Mouse (Mus musculus) heart, embryonic 13.5 days (tissue): Measurements from ENCODE around the gene Slc22a7. TPM values are rescaled to one million over a fixed set of nuclear protein-coding genes. Genes with fewer than 3 reads are reported as not detected.

Experiments used
- ATAC-seq: fragments of 200-750 bp; cut with Nextera tagmentation; 2 replicates; pipeline ENCODE4 v1.8.0; 2017; ENCODE audit warnings: moderate TSS enrichment; ENCODE audit not compliant: insufficient number of reproducible peaks, low FRiP score, low TSS enrichment; ENCODE audit errors: extremely low read depth
- H3K27ac ChIP-seq: fragments of 300-500 bp; sonication (generic); replicated peaks from 2 replicates; pipeline ENCODE4 v1.5.1; 2015; ENCODE audit warnings: moderate library complexity, mild to moderate bottlenecking, inconsistent platforms
- H3K27me3 ChIP-seq: fragments of 300-500 bp; sonication (generic); replicated peaks from 2 replicates; pipeline ENCODE4 v1.6.1; 2015; ENCODE audit warnings: mild to moderate bottlenecking, inconsistent platforms
- H3K36me3 ChIP-seq: fragments of 300-500 bp; sonication (generic); 2 replicates; pipeline ENCODE4 v1.6.1; 2015; ENCODE audit warnings: mild to moderate bottlenecking, inconsistent platforms
- H3K4me1 ChIP-seq: fragments of 300-500 bp; sonication (generic); 2 replicates; pipeline ENCODE4 v1.6.1; 2015; ENCODE audit warnings: inconsistent platforms
- H3K4me2 ChIP-seq: fragments of 300-500 bp; sonication (generic); 2 replicates; pipeline ENCODE4 v1.6.1; 2015; ENCODE audit warnings: inconsistent platforms, mild to moderate bottlenecking, moderate library complexity
- H3K4me3 ChIP-seq: fragments of 300-500 bp; sonication (generic); 2 replicates; pipeline ENCODE4 v1.5.1; 2015; ENCODE audit warnings: moderate library complexity, mild to moderate bottlenecking, inconsistent platforms
- H3K9ac ChIP-seq: fragments of 300-500 bp; sonication (generic); 2 replicates; pipeline ENCODE4 v1.6.1; 2015; ENCODE audit warnings: inconsistent platforms, mild to moderate bottlenecking, moderate library complexity
- H3K9me3 ChIP-seq: fragments of 300-500 bp; sonication (generic); 2 replicates; pipeline ENCODE4 v1.6.1; 2016; ENCODE audit warnings: inconsistent platforms
- WGBS: fragments of 180-500 bp; shearing (Covaris S2); methylation state at CpG from one replicate; pipeline ENCODE4 v1.1.7; 2015; ENCODE audit warnings: mixed read lengths; 5-methylcytosine and 5-hydroxymethylcytosine counted together
- polyA plus RNA-seq: library from polyadenylated mRNA; unstranded; fragments of >200 nt; fragmentation: Nextera tagmentation; extraction: Ambion mirVana; gene quantifications from 2 replicates; pipeline ENCODE4 v1.2.1, GENCODE M21; 2015

Gene Slc22a7
- polyA plus RNA-seq, 1 experiment from 2014 or later, result not detected

- peaks cover 92% of the 10 kb centered on the region for H3K27me3 ChIP-seq
- peak overlapping the region; percentile 74 for H3K27ac ChIP-seq
- 17% methylated on average over 3 of the region's 3 CpGs for WGBS
- H3K36me3 ChIP-seq, result no peaks in the 10 kb centered on the region
- H3K4me1 ChIP-seq, result peaks cover 60% of the 10 kb centered on the region
- H3K9me3 ChIP-seq, result no peaks in the 10 kb centered on the region
- no peak overlapping the region for H3K9ac ChIP-seq
- peak; percentile 22; the same call in 1 of the 2 replicates for ATAC-seq
- H3K4me3 ChIP-seq, result no peak overlapping the region
- peak overlapping the region; percentile 37 for H3K4me2 ChIP-seq
These were observed 20.2 kb upstream of the Slc22a7 start for GRCm38 (mm10) chr17:46458439-46458838.

- Histone ChIP-seq H3K4me3 (no peak overlapping the region), H3K27me3 (peaks cover 93% of the 10 kb centered on the region), H3K36me3 (no peaks in the 10 kb centered on the region), H3K9ac (no peak overlapping the region), H3K9me3 (no peaks in the 10 kb centered on the region), H3K4me1 (peaks cover 63% of the 10 kb centered on the region), H3K27ac (peak overlapping the region; percentile 74), H3K4me2 (peak overlapping the region; percentile 37; the same call in 1 of the 2 replicates)
- no peak for ATAC-seq
- WGBS, result 12% methylated on average over 10 of the region's 10 CpGs
These were observed 19.5 kb upstream of the Slc22a7 start for GRCm38 (mm10) chr17:46457791-46458190.

- H3K4me2 ChIP-seq, result peak overlapping the region; percentile 86
- H3K4me3 ChIP-seq, result peak overlapping the region; percentile 55
- WGBS, result 1% methylated on average over 33 of the region's 33 CpGs
- peaks cover 44% of the 10 kb centered on the region for H3K4me1 ChIP-seq
- no peaks in the 10 kb centered on the region for H3K36me3 ChIP-seq
- no peaks in the 10 kb centered on the region for H3K9me3 ChIP-seq
- H3K27ac ChIP-seq, result no peak overlapping the region
- no peak for ATAC-seq
- H3K27me3 ChIP-seq, result peaks cover 92% of the 10 kb centered on the region
- H3K9ac ChIP-seq, result peak overlapping the region; percentile 76
These were observed 16.9 kb upstream of the Slc22a7 start for GRCm38 (mm10) chr17:46455110-46455691.

GRCm38 (mm10) chr17:46454539-46454938 lies 16.3 kb upstream of the Slc22a7 start:
- H3K27ac ChIP-seq, result no peak overlapping the region
- peak overlapping the region; percentile 86 for H3K4me2 ChIP-seq
- no peaks in the 10 kb centered on the region for H3K9me3 ChIP-seq
- H3K9ac ChIP-seq, result peak overlapping the region; percentile 76
- peaks cover 92% of the 10 kb centered on the region for H3K27me3 ChIP-seq
- ATAC-seq, result no peak
- peaks cover 43% of the 10 kb centered on the region for H3K4me1 ChIP-seq
- H3K4me3 ChIP-seq, result peak overlapping the region; percentile 55
- 2% methylated on average over 9 of the region's 9 CpGs for WGBS
- H3K36me3 ChIP-seq, result no peaks in the 10 kb centered on the region

GRCm38 (mm10) chr17:46453970-46454411 lies 15.7 kb upstream of the Slc22a7 start:
- ATAC-seq, result no peak
- H3K4me3 ChIP-seq, result peak overlapping the region; percentile 55
- peak overlapping the region; percentile 86 for H3K4me2 ChIP-seq
- H3K27me3 ChIP-seq, result peaks cover 91% of the 10 kb centered on the region
- H3K9me3 ChIP-seq, result no peaks in the 10 kb centered on the region
- peaks cover 41% of the 10 kb centered on the region for H3K4me1 ChIP-seq
- H3K27ac ChIP-seq, result no peak overlapping the region
- H3K9ac ChIP-seq, result peak overlapping the region; percentile 76
- no peaks in the 10 kb centered on the region for H3K36me3 ChIP-seq
- WGBS, result 2% methylated on average over 26 of the region's 26 CpGs

- Histone ChIP-seq H3K9me3 (no peaks in the 10 kb centered on the region), H3K36me3 (no peaks in the 10 kb centered on the region), H3K4me2 (peak overlapping the region; percentile 86), H3K4me1 (peaks cover 35% of the 10 kb centered on the region), H3K4me3 (no peak overlapping the region), H3K9ac (0 out of 2 replicates have a peak overlapping the region, but pooled peaks have one; percentile 76), H3K27ac (no peak overlapping the region), H3K27me3 (peaks cover 91% of the 10 kb centered on the region)
- ATAC-seq, result no peak
- 14% methylated on average over 13 of the region's 13 CpGs for WGBS
These were observed 15.2 kb upstream of the Slc22a7 start for GRCm38 (mm10) chr17:46453302-46453948.

- WGBS, result 34% methylated on average over 5 of the region's 5 CpGs
- Histone ChIP-seq H3K27me3 (peaks cover 91% of the 10 kb centered on the region), H3K9ac (no peak overlapping the region), H3K4me2 (no peak overlapping the region), H3K4me1 (peaks cover 28% of the 10 kb centered on the region), H3K4me3 (no peak overlapping the region), H3K36me3 (no peaks in the 10 kb centered on the region), H3K27ac (no peak overlapping the region), H3K9me3 (no peaks in the 10 kb centered on the region)
- no peak for ATAC-seq
These were observed 14.4 kb upstream of the Slc22a7 start for GRCm38 (mm10) chr17:46452683-46453082.

GRCm38 (mm10) chr17:46446264-46446663 lies 8.0 kb upstream of the Slc22a7 start:
- H3K9me3 ChIP-seq, result no peaks in the 10 kb centered on the region
- 86% methylated on average over 16 of the region's 16 CpGs for WGBS
- no peak overlapping the region for H3K9ac ChIP-seq

GRCm38 (mm10) chr17:46444839-46445579 lies 6.8 kb upstream of the Slc22a7 start:
- no peak overlapping the region for H3K27ac ChIP-seq
- WGBS, result 1% methylated on average over 50 of the region's 50 CpGs
- H3K4me2 ChIP-seq, result peak overlapping the region; percentile 74
- no peaks in the 10 kb centered on the region for H3K36me3 ChIP-seq
- H3K27me3 ChIP-seq, result peaks cover 93% of the 10 kb centered on the region
- peak overlapping the region; percentile 72 for H3K9ac ChIP-seq
- peak overlapping the region; percentile 49 for H3K4me3 ChIP-seq
- no peak for ATAC-seq
- H3K4me1 ChIP-seq, result peaks cover 13% of the 10 kb centered on the region
- no peaks in the 10 kb centered on the region for H3K9me3 ChIP-seq

More at GRCm38 (mm10) chr17:46446264-46446663, 8.0 kb upstream of the Slc22a7 start:
- peaks cover 94% of the 10 kb centered on the region for H3K27me3 ChIP-seq
- no peaks in the 10 kb centered on the region for H3K36me3 ChIP-seq
- H3K4me1 ChIP-seq, result peaks cover 13% of the 10 kb centered on the region
- no peak for ATAC-seq
- no peak overlapping the region for H3K4me2 ChIP-seq
- no peak overlapping the region for H3K4me3 ChIP-seq
- no peak overlapping the region for H3K27ac ChIP-seq

- H3K4me2 ChIP-seq, result no peak overlapping the region
- WGBS, result 81% methylated on average over 10 of the region's 10 CpGs
- no peak overlapping the region for H3K9ac ChIP-seq
- H3K27me3 ChIP-seq, result peaks cover 77% of the 10 kb centered on the region
- H3K4me3 ChIP-seq, result no peak overlapping the region
- ATAC-seq, result no peak
- H3K27ac ChIP-seq, result no peak overlapping the region
- H3K9me3 ChIP-seq, result no peaks in the 10 kb centered on the region
- H3K36me3 ChIP-seq, result no peaks in the 10 kb centered on the region
- H3K4me1 ChIP-seq, result peaks cover 7% of the 10 kb centered on the region
These were observed 919 bp upstream of the Slc22a7 start for GRCm38 (mm10) chr17:46439176-46439575.

- Histone ChIP-seq H3K27me3 (peaks cover 53% of the 10 kb centered on the region), H3K36me3 (no peaks in the 10 kb centered on the region), H3K4me1 (peaks cover 14% of the 10 kb centered on the region), H3K4me3 (no peak overlapping the region), H3K9me3 (no peaks in the 10 kb centered on the region), H3K4me2 (peak overlapping the region; percentile 34; the same call in 1 of the 2 replicates), H3K9ac (no peak overlapping the region), H3K27ac (no peak overlapping the region)
- no peak for ATAC-seq
- 20% methylated on average over 23 of the region's 23 CpGs for WGBS
These were observed 1.4 kb downstream of the Slc22a7 start for GRCm38 (mm10) chr17:46436672-46437366.
